Mouse (Mus musculus) v-Abl transformed pro-B cells (cell line): ENCODE data around the gene a.
"Not testable (repeated sequence)": the region's sequence is repeated elsewhere in the genome, so short reads cannot be mapped to it uniquely, and the experiment has no call there.

Experiments used
- in situ Hi-C, 2 experiments: fragments of 400-800 bp; cut with MboI; formaldehyde crosslinking; loops; one replicate each; pipeline ENCODE4 v1.15.1; 2025; ENCODE audit not compliant: unreplicated experiment in 2 of 2

The a gene

DNA sequence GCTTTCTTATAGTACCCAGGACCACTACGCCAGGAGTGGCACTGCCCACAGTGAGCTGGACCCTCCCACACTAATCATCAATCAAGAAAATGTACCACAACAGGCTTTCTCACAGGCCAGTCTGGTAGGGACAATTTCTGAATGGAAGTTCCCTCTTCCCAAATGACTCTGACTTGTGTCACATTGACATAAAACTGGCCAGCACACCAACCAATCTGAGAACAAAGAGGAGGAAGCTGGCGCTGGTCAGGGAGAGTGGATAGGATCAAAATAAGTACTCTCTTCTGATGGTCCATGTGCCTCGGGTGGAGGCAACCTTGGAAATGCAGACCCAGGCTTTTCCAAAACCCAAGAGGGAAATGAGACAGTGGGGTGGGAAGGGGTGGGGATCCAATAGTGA lies 253.3 kb downstream of the a start:
- in situ Hi-C loops = no loop called here

GRCm38 (mm10) chr2:155045075-155045474 lies 253.9 kb downstream of the a start:
- in situ Hi-C loops = no loop called here

- in situ Hi-C loops = no loop called here
Observed at GRCm38 (mm10) chr2:155046803-155047202, 255.6 kb downstream of the a start.

DNA sequence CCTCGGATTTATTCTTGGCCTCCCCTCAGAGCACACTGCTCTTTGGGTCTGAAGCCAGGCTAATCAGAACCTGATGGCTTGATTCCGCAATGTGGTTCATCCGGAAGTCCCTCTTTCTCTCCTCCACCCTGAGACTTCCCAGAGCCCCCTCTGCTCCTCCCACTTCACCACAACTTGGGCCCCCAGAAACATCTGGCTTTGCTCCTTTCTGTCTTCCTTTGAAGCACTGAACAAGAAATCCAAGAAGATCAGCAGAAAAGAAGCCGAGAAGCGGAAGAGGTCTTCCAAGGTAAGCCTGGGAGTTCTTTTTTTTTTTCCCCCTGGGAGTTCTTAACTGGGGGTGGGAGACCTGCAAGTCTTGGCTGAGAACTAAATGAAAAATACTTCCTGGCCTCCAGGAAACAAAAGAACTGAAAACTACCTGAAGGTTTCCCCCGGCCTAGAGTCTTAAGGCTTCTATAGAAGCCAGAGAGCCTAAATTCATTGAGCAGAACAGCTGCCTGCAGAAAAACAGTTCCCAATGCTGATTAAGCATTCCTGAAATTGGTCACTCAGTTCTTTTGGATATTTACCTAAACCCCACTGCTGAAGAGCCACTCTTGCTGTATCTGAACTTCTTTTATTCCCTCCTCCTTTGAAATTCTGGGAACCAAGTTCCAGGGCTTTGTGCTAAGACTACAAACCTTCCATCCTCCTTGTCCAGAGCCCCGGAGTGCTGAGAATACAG lies 256.4 kb downstream of the a start:
- in situ Hi-C loops = no loop called here

DNA sequence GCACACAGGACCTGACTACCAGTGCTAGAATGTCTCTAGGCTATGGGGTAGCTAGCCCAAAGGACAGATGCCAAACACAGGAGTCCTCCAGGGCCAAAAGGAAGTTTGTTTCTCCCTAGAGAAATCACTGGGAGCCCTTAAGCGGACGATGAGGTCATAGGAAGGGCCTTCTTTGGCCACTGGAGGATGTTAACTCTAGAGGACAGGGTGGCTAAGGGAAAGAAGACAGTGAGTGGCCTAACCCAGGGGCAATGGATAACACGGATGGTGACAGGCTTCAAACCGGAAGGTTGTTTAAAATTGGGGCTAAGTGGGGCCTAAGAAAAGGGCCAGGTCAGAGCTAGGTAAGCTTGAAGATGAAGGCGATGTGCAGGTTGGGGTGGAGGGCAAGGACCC lies 258.9 kb downstream of the a start:
- in situ Hi-C loops = no loop called here

DNA sequence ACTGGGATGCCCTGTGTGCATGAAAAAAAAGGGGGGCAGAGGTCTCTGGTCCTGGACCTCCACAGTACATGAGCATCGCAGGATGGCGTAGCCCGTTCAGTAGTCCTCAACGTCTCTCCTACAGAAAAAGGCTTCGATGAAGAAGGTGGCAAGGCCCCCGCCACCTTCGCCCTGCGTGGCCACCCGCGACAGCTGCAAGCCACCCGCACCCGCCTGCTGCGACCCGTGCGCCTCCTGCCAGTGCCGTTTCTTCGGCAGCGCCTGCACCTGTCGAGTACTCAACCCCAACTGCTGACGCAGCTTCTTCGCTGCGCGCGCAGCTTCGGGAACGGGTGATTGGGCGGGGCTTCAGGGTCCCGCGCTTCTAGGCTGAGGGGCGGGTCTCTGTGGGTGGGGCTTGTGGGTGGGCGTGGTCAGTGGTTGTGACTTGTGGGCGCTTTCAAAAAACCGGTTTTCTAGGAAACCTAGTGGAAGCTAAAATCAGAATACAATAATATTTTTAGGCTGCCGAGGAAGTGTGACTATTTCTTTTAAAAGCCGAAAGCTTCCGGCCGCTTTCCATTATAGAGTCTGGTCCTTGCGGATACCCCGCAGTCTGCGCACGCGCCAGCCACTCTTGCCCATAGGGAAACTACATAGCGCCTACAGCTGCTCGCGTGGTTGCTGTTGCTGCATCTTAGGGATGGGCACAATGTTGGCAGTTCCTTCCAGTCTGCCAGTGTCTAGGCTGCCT lies 259.5 kb downstream of the a start:
- in situ Hi-C loops = no loop called here

- in situ Hi-C loops = no loop called here
Observed at GRCm38 (mm10) chr2:155051622-155052351, 260.6 kb downstream of the a start.

- in situ Hi-C loops = no loop called here
Observed at GRCm38 (mm10) chr2:155052681-155053080, 261.5 kb downstream of the a start.

DNA sequence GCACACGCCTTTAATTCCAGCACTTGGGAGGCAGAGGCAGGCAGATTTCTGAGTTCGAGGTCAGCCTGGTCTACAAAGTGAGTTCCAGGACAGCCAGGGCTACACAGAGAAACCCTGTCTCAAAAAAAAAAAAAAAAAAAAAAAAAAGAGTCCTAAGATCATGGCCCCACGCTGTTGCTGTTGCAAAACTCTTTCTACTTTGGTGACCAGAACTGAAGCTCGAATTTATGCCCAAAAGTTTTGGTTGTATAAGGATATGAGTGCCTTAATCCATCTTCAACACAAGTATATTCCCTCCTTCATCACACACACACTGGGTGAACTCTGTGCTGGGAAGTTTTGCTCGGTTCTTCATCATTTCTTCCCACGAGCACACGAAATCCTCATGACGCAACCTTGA lies 262.3 kb downstream of the a start:
- in situ Hi-C loops = not testable (repeated sequence)

GRCm38 (mm10) chr2:155054672-155055071 lies 263.5 kb downstream of the a start:
- in situ Hi-C loops = no loop called here

DNA sequence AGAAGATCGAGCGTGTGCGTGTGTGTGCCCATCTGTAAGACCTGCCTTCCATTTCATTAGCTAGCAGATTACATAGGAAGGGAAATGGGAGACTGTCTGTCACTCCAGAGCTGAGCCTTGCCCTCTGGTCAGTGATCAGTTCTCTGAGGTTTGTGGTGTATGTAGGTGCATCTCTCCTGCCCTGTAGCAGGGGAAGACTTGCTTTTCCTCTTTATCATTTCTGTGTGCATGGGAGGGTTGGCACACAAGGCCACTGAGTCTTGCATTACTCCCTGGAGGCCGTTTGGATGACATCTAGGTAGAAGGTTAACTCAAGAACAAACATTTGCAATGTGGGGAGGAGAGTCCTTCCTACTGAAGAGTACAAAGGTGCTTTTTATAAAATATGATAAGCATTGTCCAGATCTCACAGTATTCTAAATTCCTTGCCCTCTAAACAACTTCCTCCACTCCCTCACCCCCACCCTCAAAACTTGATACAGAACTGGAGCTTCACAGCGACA lies 264.9 kb downstream of the a start:
- in situ Hi-C loops = no loop called here

DNA sequence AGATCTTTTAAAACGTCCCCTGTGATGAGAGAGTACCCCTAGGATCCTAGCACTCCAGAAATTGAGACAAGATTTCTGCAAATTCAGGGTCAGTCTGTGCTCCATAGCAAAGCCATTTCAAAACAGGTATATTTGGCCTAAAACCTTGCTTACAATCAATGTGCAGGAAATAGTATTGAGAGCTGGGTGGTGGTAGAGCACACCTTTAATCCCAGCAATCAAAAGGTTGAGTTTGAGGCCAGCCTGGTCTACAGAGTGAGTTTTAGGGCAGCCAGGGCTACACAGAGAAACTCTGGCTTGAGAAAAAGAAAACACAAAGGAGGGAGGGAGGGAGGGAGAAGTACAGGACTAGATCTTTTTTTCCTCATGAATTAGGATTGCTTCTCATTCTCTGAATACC lies 266.2 kb downstream of the a start:
- in situ Hi-C loops = no loop called here

DNA sequence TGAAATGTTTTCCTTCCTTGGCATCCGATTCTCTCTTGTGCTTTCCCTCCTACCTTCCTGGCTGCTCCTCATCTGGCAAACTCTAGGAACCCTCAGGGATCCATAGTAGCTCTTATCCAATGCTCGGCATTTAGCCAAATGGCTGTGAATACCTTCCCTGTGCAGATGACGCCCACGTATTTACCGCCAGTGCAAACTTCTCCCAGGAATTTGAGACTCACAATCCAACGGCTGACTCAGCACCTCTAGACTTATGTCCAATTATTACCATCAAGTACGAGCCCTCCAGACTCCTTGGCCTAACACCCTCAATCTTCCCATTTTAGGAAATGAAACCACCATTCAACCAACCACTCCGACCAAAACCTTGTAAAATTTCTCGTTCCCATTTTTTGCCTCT lies 279.8 kb downstream of the a start:
- in situ Hi-C loops = loop anchor here in 1 of 2 experiments (10.0 kb wide), 1 partner anchor 524 kb away; the partner anchor contains the start of gene Gss

DNA sequence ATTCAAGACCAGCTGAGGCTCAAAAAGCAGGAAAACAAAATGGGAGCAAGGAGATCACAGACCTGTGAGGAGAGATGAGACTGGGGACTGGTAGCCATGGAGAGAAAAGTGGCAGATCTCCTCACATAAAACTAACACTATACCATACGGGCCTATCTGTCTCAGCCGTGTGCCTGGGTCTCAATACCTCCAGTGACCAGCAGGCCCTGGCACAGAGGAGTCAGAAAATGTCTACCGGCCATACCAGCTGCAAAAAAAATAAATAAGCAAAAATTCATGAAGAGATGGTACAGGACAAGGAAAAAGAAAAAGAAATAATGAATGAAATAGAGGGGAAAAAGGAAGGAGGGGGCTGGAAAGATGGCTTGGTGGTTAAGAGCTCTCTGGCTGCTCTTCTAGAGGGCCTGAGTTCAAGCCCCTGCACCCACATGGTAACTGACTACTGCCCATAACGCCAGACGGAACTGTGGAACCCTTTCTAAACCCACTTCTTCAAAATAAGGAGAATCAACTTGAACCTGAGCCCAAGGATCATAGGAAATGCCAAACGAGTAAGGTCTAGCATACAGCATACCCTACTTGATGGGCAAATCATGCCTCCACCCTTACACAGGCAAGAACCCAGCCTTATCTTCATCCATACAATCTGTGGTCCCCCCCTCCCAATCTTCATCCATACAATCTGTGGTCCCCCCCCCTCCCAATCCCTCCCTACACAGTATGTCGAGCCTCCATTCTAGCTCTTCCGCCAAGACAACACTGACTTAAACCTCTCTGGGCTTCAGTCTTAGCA lies 281.3 kb downstream of the a start:
- in situ Hi-C loops = loop anchor here in 1 of 2 experiments (10.0 kb wide), 1 partner anchor 522 kb away; the partner anchor contains the start of gene Gss

GRCm38 (mm10) chr2:155073347-155073746 lies 282.1 kb downstream of the a start:
- in situ Hi-C loops = loop anchor here in 1 of 2 experiments (10.0 kb wide), 1 partner anchor 521 kb away; the partner anchor contains the start of gene Gss

- in situ Hi-C loops = loop anchor here in 1 of 2 experiments (10.0 kb wide), 1 partner anchor 521 kb away; the partner anchor contains the start of gene Gss
Observed at GRCm38 (mm10) chr2:155073978-155074765, 283.0 kb downstream of the a start, which contains the start of gene Ahcy. Gene Ahcy (minus strand): TSS chr2:155074497.

DNA sequence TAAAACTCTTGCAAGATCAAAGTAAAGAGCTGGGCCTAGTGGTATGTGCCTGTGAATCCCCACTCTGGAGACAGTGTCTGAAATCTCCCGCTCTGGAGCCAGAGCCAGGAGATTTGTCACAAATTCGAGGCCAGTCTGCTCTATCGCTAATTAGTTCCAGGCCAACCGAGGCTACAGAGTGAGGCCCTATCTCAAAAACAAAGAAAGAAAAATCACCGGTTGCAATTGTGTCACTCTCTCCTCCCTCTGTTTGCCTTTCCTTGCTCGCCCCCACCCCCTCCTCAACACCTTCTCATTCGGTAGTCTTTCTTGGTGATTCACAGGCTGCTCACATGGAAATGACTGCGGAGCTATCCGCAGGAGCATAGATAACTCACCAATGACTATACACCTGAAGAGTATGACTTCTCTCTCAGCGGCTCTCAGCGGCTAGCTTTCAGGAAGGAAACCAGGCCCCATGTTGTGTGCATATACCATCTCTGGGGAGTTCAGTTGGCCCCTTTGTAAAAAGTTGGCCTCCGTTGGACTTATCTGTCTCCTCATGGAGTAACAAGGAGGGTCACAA lies 283.6 kb downstream of the a start:
- in situ Hi-C loops = loop anchor here in 1 of 2 experiments (10.0 kb wide), 1 partner anchor 520 kb away; the partner anchor contains the start of gene Gss

DNA sequence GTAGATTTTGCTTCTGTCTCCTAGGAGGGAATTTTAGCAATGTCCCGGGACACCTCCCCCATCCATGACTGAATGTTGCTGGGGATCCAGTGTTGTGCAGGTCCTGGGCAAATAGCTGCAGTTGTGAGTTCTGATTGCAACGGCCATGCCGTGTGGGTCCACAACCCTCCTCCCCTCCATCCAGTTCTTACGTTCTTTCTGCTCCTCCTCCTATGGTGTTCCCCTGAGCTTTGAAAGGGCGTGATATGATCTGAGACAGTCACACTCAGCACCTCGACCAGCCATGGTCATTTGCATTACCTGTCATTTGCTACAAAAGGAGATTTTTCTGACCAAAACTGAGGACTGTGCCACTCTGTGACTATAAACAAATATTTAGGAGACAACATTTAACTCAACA lies 284.4 kb downstream of the a start:
- in situ Hi-C loops = loop anchor here in 1 of 2 experiments (10.0 kb wide), 1 partner anchor 519 kb away; the partner anchor contains the start of gene Gss
